ENCODE assay signal across 23 mouse cellular contexts in the genomic region with DNA sequence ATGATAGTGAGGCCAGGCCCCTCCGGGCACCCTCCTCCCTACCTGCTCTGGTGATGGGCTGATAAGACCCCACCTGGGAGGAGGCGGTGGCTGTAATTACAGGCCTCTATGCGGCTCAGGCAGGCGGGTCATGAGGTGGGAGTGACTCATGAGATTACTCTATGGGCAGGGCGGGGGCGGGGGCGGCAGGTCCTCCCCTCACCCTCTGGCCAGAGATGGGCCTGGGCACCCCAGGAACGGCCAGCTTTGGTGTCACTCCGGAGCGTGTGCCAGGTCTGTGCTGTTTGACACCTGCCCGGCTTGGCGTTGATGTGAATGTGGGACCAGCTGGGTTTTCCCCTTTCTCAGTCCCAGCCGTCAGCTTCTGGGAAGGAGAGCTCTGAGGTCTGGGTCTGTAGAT. TPM values are rescaled to one million over a fixed set of nuclear protein-coding genes. Genes with fewer than 3 reads are reported as not detected.
DNase-seq lines count a peak whose midpoint lies in the region; ATAC-seq and TF ChIP-seq lines count a peak whose summit lies in the region.
"Had no signal": no experiment of that assay in that cellular context is flagged by ENCODE, and none has a peak within 500 bp of the region (broad histone marks: within the 10 kb centered on the region; RNA-seq: fewer than 3 reads in every experiment).

No protein-coding gene starts in this region.

- TF ChIP-seq CTCF in stomach, postnatal 0 days (IDR thresholded peaks at IDR 0.05; ENCODE audit: low read depth) = no peak

- DNase-seq in embryonic facial prominence, embryonic 10.5 days (ENCODE audit: low spot score) = no peak
- DNase-seq in left cerebral cortex, postnatal 4 days = peak; percentile 54
- DNase-seq in left cerebral cortex, adult 8-10 months (ENCODE audit: low spot score in 2 of 2) = no peak
- peak; percentile 36 for DNase-seq in gastrocnemius, postnatal 10 days
- peak; percentile 53 for DNase-seq in stomach, postnatal 0 days (ENCODE audit: low spot score)
- DNase-seq in layer of hippocampus, adult 18-20 months (ENCODE audit: low spot score in 2 of 2) = no peak
- no peak for DNase-seq in adrenal gland, postnatal 4 days (ENCODE audit: low spot score in 2 of 2)
- DNase-seq: adrenal gland, adult 8-10 months; cerebellum, adult 11-12 months; cerebellum, postnatal 36 days; heart, adult 2 months; kidney, adult 8-10 months; kidney, postnatal 36 days; retina, postnatal 1 day; thymus, adult 18-20 months had no signal

- H3K4me1 ChIP-seq in embryonic facial prominence, embryonic 13.5 days = peaks cover 31% of the 10 kb centered on the region
- H3K4me1 ChIP-seq in embryonic facial prominence, embryonic 10.5 days = peaks cover 16% of the 10 kb centered on the region
- no peaks in the 10 kb centered on the region for H3K4me1 ChIP-seq in stomach, postnatal 0 days (replicated peaks; ENCODE audit: control insufficient read depth, insufficient read depth)
- H3K4me1 ChIP-seq: liver, embryonic 15.5 days had no signal

- no peak overlapping the region for H3K4me2 ChIP-seq in embryonic facial prominence, embryonic 13.5 days
- H3K4me2 ChIP-seq in stomach, postnatal 0 days (replicated peaks; ENCODE audit: low read depth) = no peak overlapping the region
- H3K4me2 ChIP-seq: forebrain, embryonic 15.5 days; limb, embryonic 13.5 days; liver, embryonic 15.5 days; midbrain, embryonic 11.5 days had no signal

- TF ChIP-seq EP300 in stomach, postnatal 0 days (optimal IDR thresholded peaks at IDR 0.05) = no peak

- H3K36me3 ChIP-seq in embryonic facial prominence, embryonic 13.5 days = no peaks in the 10 kb centered on the region
- H3K36me3 ChIP-seq in embryonic facial prominence, embryonic 10.5 days (replicated peaks) = no peaks in the 10 kb centered on the region
- H3K36me3 ChIP-seq in stomach, postnatal 0 days (ENCODE audit: control insufficient read depth, insufficient read depth, low read length) = no peaks in the 10 kb centered on the region
- H3K36me3 ChIP-seq: forebrain, embryonic 15.5 days; limb, embryonic 13.5 days; liver, embryonic 15.5 days had no signal

- H3K9me3 ChIP-seq in embryonic facial prominence, embryonic 13.5 days = no peaks in the 10 kb centered on the region
- no peaks in the 10 kb centered on the region for H3K9me3 ChIP-seq in embryonic facial prominence, embryonic 10.5 days
- no peaks in the 10 kb centered on the region for H3K9me3 ChIP-seq in stomach, postnatal 0 days (ENCODE audit: control insufficient read depth, low read length)
- H3K9me3 ChIP-seq: forebrain, embryonic 15.5 days; limb, embryonic 13.5 days; liver, embryonic 15.5 days had no signal

- WGBS in embryonic facial prominence, embryonic 13.5 days = 52% methylated on average over 13 of the region's 13 CpGs
- WGBS in embryonic facial prominence, embryonic 10.5 days = 63% methylated on average over 13 of the region's 13 CpGs
- 50% methylated on average over 13 of the region's 13 CpGs for WGBS in stomach, postnatal 0 days

- intact Hi-C loops in left cerebral cortex, postnatal 4 days (cut with DNase I) = no loop called here

- no peak overlapping the region for H3K4me3 ChIP-seq in embryonic facial prominence, embryonic 13.5 days
- no peak overlapping the region for H3K4me3 ChIP-seq in embryonic facial prominence, embryonic 10.5 days
- H3K4me3 ChIP-seq in stomach, postnatal 0 days (ENCODE audit: low read depth, low read length) = no peak overlapping the region
- H3K4me3 ChIP-seq: erythroblast, embryonic 14.5 days; forebrain, embryonic 15.5 days; heart, adult 2 months; limb, embryonic 13.5 days; liver, embryonic 15.5 days had no signal

- ATAC-seq in embryonic facial prominence, embryonic 13.5 days (ENCODE audit: insufficient number of reproducible peaks, insufficient read depth, low FRiP score, low TSS enrichment, low read depth) = no peak
- ATAC-seq in stomach, postnatal 0 days (ENCODE audit: low FRiP score, low TSS enrichment) = peak; percentile 44
- ATAC-seq: forebrain, embryonic 15.5 days; hindbrain, embryonic 16.5 days had no signal

- H3K27me3 ChIP-seq in embryonic facial prominence, embryonic 13.5 days = no peaks in the 10 kb centered on the region
- no peaks in the 10 kb centered on the region; the same call in 1 of the 2 replicates for H3K27me3 ChIP-seq in embryonic facial prominence, embryonic 10.5 days (replicated peaks; ENCODE audit: low read depth, poor library complexity, severe bottlenecking)
- no peaks in the 10 kb centered on the region for H3K27me3 ChIP-seq in stomach, postnatal 0 days (ENCODE audit: control insufficient read depth, insufficient read depth, low read length)
- H3K27me3 ChIP-seq: forebrain, embryonic 15.5 days had no signal

- peak overlapping the region; percentile 28; the same call in 1 of the 2 replicates for H3K27ac ChIP-seq in embryonic facial prominence, embryonic 13.5 days
- H3K27ac ChIP-seq in embryonic facial prominence, embryonic 10.5 days (replicated peaks) = no peak overlapping the region
- H3K27ac ChIP-seq in stomach, postnatal 0 days (replicated peaks) = no peak overlapping the region; the same call in none of the 2 replicates
- H3K27ac ChIP-seq: forebrain, embryonic 15.5 days; heart, adult 2 months; limb, embryonic 13.5 days; liver, embryonic 15.5 days; macrophage had no signal

- no peak overlapping the region for H3K9ac ChIP-seq in embryonic facial prominence, embryonic 13.5 days
- no peak overlapping the region for H3K9ac ChIP-seq in stomach, postnatal 0 days (ENCODE audit: low read length)
- H3K9ac ChIP-seq: forebrain, embryonic 15.5 days; limb, embryonic 13.5 days; liver, embryonic 15.5 days had no signal

RNA-seq across cellular contexts. Expression of a gene that starts 41.5 kb away (rescaled TPM):
- 39.3 and 41.3 TPM in 2 replicates for polyA plus RNA-seq in embryonic facial prominence, embryonic 13.5 days (2015; fragmentation: Nextera tagmentation; extraction: Ambion mirVana)
- polyA plus RNA-seq in embryonic facial prominence, embryonic 10.5 days (2016; fragmentation: Nextera tagmentation; extraction: Ambion mirVana) = 40.2 and 43.7 TPM in 2 replicates
- total RNA-seq in left cerebral cortex, postnatal 4 days (2021) = 10 to 100 TPM; 37.6 to 39.2 TPM
- total RNA-seq in left cerebral cortex, adult 8-10 months (2022) = 10 to 100 TPM; 39.8 to 49.3 (median 44.1) TPM
- 10 to 100 TPM; 20.4 to 22.6 TPM for total RNA-seq in gastrocnemius, postnatal 10 days (2021)
- polyA plus RNA-seq in stomach, postnatal 0 days (2015; fragmentation: Nextera tagmentation; extraction: Ambion mirVana) = 74.6 and 85.7 TPM in 2 replicates
- total RNA-seq in layer of hippocampus, adult 18-20 months (2021) = 10 to 100 TPM; 46.7 TPM
- total RNA-seq in adrenal gland, postnatal 4 days (2021) = 10 to 100 TPM; 32.9 to 35.4 TPM

RNA-seq across cellular contexts. Expression of a gene that starts 42.4 kb away (rescaled TPM):
- polyA plus RNA-seq in embryonic facial prominence, embryonic 13.5 days (2015; fragmentation: Nextera tagmentation; extraction: Ambion mirVana) = 2.3 and 10.1 TPM in 2 replicates
- 1.7 and 1.8 TPM in 2 replicates for polyA plus RNA-seq in embryonic facial prominence, embryonic 10.5 days (2016; fragmentation: Nextera tagmentation; extraction: Ambion mirVana)
- total RNA-seq in left cerebral cortex, postnatal 4 days (2021) = 1 to 10 TPM; 3.8 to 5.5 TPM
- 10 to 100 TPM; 12.1 to 20.6 (median 15.1) TPM for total RNA-seq in left cerebral cortex, adult 8-10 months (2022)
- total RNA-seq in gastrocnemius, postnatal 10 days (2021) = 10 to 100 TPM; 28.0 to 64.3 TPM
- polyA plus RNA-seq in stomach, postnatal 0 days (2015; fragmentation: Nextera tagmentation; extraction: Ambion mirVana) = 55.0 and 60.2 TPM in 2 replicates
- 10 to 100 TPM; 41.9 to 43.2 TPM for total RNA-seq in layer of hippocampus, adult 18-20 months (2021)
- total RNA-seq in adrenal gland, postnatal 4 days (2021) = 100 to 1,000 TPM; 229 to 255 TPM

Comparison
In these comparisons a context has a peak if more than half of its experiments do, and no peak if none do; other contexts are left out.
1. DNase-seq: peak in left cerebral cortex, postnatal 4 days (single experiment), gastrocnemius, postnatal 10 days (single experiment) and stomach, postnatal 0 days (single experiment); none in embryonic facial prominence, embryonic 10.5 days (single experiment), left cerebral cortex, adult 8-10 months (0 of 2), layer of hippocampus, adult 18-20 months (0 of 2) and adrenal gland, postnatal 4 days (0 of 2).